Mouse (Mus musculus) brain, embryonic 18.5 days (tissue): ENCODE results near the gene Alg11.

Experiments
- DNase-seq: peaks from one replicate; pipeline ENCODE4 v3.0.0-alpha.2; 2012; ENCODE audit warnings: low read depth, low spot score

Alg11 gene

GRCm38 (mm10) chr8:22060446-22060889 lies at the start of gene Alg11:
Gene Alg11 (plus strand): TSS chr8:22060721.
- peak; percentile 96 for DNase-seq

- no peak for DNase-seq
These were observed 47.4 kb upstream of the Alg11 start for GRCm38 (mm10) chr8:22013034-22013707.

GRCm38 (mm10) chr8:22017731-22018130 lies 42.8 kb upstream of the Alg11 start:
- no peak for DNase-seq

GRCm38 (mm10) chr8:22019498-22019897 lies 41.0 kb upstream of the Alg11 start:
- DNase-seq = no peak

- no peak for DNase-seq
These were observed 38.3 kb upstream of the Alg11 start for GRCm38 (mm10) chr8:22022244-22022643.

GRCm38 (mm10) chr8:22025241-22025640 lies 35.3 kb upstream of the Alg11 start:
- no peak for DNase-seq

GRCm38 (mm10) chr8:22028973-22029372 lies 31.5 kb upstream of the Alg11 start:
- DNase-seq = no peak

GRCm38 (mm10) chr8:22030990-22031389 lies 29.5 kb upstream of the Alg11 start:
- DNase-seq = no peak

GRCm38 (mm10) chr8:22036137-22036536 lies 24.4 kb upstream of the Alg11 start:
- no peak for DNase-seq

- no peak for DNase-seq
These were observed 23.5 kb upstream of the Alg11 start for GRCm38 (mm10) chr8:22037022-22037421.

GRCm38 (mm10) chr8:22039468-22040152 lies 20.9 kb upstream of the Alg11 start:
- no peak for DNase-seq

GRCm38 (mm10) chr8:22040153-22040509 lies 20.4 kb upstream of the Alg11 start:
- DNase-seq = no peak

- no peak for DNase-seq
These were observed 18.0 kb upstream of the Alg11 start for GRCm38 (mm10) chr8:22042515-22042914.

GRCm38 (mm10) chr8:22043706-22044105 lies 16.8 kb upstream of the Alg11 start:
- no peak for DNase-seq

- no peak for DNase-seq
These were observed 12.6 kb upstream of the Alg11 start for GRCm38 (mm10) chr8:22047699-22048464.

GRCm38 (mm10) chr8:22054674-22055491 lies 5.6 kb upstream of the Alg11 start:
- no peak for DNase-seq

- DNase-seq = no peak
These were observed 5.0 kb upstream of the Alg11 start for GRCm38 (mm10) chr8:22055492-22055877.

GRCm38 (mm10) chr8:22056850-22057249 lies 3.7 kb upstream of the Alg11 start:
- no peak for DNase-seq

- no peak for DNase-seq
These were observed 2.2 kb upstream of the Alg11 start for GRCm38 (mm10) chr8:22058368-22058767.

- no peak for DNase-seq
These were observed 1.3 kb upstream of the Alg11 start for GRCm38 (mm10) chr8:22059153-22059738.

GRCm38 (mm10) chr8:22059821-22060445 lies 588 bp upstream of the Alg11 start, which contains the start of gene Atp7b:
Gene Atp7b (minus strand): TSS chr8:22060305.
- no peak for DNase-seq
